Mouse (Mus musculus): ENCODE measurements around the gene Zdhhc18.
"Not testable (repeated sequence)": the region's sequence is repeated elsewhere in the genome, so short reads cannot be mapped to it uniquely, and the experiment has no call there.

Gene Zdhhc18

DNA sequence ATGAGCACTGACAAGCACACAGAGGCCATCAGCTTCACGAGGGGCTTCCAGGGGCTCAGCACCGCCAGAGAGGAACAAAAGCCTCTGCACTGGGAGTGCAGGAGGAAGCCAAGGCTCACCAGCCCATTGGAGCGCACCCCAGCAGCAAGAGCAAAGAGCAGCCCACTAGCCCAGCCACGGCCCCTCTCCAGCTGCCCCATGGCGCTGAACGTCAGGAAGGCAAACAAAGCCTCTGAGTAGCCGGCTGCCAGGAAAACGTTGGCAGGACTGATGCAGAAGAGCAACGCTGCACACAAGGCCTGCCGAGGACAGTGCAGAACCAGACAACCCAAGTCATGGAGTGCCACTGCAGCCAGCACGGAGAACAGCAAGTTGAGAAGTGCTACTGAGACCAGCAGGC, 15.2 kb upstream of the Zdhhc18 start:
- DNase-seq (ENCODE audit: low read depth) = no peak

DNA sequence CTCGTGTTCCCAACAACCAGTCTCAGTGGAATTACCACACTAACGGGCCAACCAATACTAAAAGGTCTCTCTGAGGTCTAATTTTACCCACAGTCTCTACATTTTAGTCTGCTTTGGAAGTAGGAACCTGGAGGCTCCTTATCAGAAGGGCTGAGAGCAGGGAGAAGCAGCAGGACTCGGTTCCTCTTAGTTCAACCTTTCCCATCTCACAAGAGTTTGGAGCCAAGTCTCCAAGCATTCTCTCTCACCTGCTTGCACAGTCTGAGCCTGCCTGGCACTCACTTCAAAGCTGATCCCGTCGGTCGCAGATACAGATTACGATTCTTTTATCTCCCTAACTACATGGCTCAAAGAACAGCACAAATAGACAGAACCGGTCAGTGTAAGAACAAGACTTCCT, 13.0 kb upstream of the Zdhhc18 start:
- no peak for DNase-seq (ENCODE audit: low read depth)

DNA sequence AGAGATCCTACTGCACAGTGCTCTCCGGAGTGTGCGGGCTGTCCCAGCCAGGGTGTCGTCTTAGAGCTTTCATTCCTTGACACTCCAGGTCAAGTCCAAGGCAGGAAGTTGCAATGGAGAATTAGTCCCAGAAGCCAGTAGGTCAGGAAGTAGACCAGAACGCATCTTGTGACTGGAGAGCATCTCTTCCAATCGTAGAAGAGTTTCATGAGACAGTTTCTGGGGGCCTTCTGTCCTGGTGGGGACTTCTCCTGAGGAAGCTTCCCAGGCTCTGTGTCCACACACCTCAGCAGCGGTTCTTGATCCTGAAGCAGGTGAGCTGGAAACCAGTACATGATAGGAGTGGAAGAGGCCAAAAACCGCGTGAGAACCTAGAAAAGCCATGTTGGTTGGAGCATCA, 12.5 kb upstream of the Zdhhc18 start:
- no peak for DNase-seq (ENCODE audit: low read depth)

DNA sequence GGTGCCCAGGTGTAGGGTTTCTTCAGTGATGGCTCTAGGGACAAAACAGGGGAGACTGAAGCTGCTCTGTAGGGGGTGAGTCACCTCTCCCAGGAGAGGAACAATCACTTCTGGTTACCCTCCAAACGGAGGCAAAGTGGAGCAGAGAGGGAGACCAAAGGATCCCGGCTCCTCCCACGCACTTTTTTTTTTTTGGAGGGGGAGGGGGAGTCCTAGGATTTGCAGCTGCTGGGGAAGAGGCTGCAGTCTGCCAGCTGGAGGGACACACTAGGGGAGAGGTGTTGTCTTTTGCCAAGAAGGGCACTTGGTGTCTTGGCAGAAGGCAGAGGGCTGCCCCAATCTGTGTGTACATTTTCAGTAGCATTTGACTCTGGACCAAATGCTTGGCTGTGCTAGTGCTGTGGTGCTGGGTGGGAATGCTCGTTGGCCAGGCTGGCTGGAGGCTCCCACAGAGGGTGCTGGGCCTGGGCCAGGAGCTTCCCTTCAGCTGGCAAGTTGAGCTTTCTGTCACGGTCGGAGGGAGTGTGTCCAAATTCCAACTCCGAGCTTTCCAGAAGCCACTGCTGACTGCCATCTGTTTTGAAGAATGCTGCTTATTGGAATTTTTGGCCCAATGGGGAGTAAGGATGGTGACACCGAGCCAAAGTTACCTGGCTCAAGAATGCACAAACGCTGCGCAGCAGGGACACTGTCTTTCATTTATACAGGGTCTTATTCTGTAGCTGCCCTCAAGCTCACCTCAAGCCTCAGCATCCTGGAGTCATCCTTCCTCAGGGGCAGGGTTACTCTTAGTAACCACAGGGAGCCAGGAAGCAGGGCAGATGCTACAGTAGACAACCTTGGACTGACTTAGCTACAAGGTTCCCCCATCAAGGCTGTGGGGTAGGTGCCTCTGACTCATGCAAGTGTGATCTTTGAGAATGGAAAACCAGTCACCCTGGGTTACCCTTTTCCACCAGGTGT, 10.5 kb upstream of the Zdhhc18 start:
- peak; percentile 80 for DNase-seq (ENCODE audit: low read depth)

DNA sequence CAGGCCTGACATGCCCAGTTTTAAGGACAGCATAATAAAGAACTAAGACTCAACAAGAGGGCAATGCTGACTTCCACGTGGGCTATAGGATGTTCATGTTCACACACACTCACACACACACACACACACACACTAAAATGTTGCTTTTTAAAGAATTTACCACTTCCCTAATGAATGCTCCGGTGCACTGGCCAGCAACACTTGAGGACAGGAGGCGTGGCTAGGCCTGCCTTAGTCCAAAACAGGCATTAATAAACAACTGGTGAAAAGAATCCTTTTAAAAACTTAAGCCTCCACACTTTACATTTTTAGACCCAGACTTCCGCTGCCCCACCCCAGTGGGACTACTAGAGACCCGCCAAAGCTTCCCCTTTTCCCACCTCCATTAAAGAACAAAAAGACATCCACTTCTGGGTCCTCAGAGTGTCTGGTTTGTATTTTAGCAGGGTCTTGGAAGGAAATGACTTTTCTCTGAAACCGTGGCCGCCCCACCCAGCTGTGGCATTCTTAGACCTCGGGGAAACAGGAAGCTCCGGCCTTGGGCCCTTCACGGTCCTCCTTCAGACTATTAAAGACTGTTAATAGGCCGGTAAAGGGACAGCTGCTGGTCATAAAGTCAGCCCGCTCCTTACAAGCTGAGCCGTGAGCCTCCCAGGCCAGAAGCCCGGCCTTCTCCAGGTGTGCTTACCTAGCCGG, 9.7 kb upstream of the Zdhhc18 start:
- peak; percentile 93 for DNase-seq (ENCODE audit: low read depth)

DNA sequence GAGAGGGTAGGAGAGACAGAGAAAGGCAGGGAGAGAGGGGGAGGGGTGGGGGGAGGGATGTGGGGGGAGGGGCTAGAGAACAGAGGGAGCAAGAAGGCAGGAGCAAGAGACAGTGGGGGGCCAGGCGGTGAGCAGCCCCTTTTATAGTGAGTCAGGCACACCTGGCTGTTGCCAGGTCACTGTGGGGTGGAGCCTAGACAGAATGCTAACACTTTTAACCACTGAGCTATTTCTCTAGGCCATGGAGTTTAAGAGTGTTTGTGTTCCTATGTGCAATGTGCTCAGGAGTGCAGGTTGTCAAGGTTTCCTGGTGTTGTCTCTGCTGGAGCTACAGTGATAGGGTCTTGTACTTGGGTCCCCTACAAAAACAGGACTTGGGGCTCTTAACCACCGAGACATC, 8.8 kb upstream of the Zdhhc18 start:
- no peak for DNase-seq (ENCODE audit: low read depth)

DNA sequence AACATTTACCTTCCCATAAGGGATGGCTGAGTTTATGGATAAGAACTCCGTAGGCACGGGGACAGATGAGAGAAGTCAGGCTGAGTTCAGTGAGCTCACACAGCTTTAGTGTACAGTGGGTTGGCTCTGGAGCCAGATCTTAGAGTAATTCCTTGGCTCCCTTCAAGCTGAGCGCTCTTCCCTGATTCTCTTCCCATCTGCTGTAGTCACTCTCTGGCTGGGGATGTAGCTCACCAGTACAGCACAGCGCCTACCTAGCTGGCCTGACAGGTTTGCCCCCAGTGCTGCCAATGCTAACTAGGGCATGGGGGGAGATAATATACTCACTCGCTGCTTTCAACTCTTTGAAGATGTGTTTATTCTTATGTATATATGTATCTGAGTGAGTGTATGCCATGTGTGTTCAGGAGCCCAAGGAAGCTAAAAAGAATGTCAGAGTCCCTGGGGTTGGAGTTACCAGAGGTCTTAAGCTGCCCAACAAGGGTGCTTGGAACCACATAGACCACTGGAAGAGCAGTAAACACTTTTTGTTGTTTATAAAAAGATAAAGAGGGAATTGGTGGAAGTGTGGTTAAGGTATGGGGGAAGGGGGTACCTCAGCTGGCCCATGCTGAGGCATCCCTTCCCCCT, 8.0 kb upstream of the Zdhhc18 start:
- no peak for DNase-seq (ENCODE audit: low read depth)

DNA sequence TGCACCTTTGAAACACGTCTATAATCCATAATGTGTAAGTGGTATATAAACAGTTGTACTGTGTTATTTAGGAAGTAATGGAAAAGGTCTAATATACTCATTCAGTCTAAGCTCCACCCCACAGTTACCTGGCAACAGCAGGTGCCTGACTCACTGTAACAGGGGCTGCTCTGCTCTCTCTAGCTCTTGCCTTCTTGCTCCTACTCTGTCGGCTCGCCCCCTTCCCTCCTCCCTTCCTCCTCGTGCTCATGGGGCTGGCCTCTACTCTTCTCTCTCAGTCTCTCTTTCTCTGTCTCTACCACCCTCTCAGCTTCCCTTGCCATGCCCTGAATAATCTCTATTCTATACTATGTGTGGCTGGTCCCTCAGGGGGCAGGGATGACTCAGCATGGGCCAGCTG, 7.0 kb upstream of the Zdhhc18 start:
- DNase-seq (ENCODE audit: low read depth) = no peak

DNA sequence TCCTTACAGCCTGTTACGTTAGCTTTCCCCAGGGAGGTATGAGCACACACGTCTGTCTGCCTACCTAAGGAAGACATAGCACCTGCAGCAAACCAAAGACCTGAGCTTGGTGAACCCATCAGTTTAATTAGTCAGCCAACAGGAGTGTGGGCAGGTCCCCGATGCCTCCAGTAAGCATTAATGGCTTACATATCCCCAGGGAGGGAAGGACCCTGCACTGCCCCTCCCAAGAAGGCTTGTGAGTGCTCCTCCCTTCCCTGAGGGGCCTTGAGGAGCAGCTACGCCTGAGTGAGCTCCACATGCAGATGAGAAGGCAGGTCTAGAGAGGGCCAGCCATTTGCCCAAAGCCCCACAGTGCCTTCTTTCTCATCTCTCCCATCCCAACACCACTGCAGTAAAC, 6.3 kb upstream of the Zdhhc18 start:
- no peak for DNase-seq (ENCODE audit: low read depth)

DNA sequence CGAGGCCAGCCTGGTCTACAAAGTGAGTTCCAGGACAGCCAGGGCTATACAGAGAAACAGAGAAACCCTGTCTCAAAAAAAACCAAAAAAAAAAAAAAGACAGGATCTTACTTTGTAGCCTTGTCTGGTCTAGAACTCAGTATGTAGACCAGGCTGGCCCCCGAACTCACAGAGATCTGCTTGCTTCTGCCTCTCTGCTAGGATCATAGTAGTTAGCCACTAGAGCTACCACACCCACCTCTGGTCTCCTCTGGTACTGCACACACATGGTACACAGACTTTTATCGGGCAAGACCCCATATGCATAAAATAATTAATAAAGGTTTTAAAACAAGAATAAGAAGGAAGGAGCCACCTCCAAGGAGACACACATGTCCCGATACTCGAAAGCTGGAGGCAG, 4.1 kb upstream of the Zdhhc18 start:
- not testable (repeated sequence) for DNase-seq (ENCODE audit: low read depth)

DNA sequence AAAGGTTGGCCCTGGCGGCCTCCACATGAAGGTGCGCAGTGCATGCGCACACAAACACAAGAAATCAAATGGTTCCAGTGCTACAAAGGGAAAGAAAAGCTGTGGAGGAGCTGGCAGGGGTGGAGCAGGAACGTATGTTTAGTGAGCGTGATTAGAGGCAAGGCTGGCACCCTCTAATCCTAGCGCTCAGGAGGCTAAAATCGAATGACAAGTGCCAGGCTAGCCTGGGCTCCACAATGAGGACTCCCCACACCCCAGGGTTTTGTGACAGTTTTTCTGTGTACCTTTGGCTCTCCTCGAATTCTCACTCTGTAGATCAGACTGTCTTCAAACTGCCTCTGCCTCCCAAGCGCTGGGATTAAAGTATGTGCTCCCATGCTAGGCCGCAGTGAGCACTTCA, 2.8 kb upstream of the Zdhhc18 start:
- DNase-seq (ENCODE audit: low read depth) = no peak

DNA sequence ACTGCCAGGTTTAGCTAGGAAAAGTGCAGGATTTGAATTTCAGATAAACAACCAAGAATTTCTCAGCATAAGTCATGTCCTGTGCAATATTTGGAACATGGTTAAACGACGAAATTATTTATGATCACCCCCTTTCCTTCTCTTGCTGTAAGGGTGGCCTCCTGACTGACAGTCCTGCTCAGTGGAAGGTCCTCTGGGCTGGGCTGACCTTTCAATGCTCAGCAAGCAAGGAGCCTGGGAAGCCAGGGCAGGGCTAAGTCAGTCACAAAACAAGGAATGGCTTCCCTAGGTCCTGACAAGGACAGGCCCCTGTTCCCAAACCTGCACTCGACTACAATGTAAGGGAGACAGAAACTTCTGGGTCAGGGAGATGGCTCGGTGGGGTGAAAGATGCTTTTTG, 2.0 kb upstream of the Zdhhc18 start:
- DNase-seq (ENCODE audit: low read depth) = no peak

DNA sequence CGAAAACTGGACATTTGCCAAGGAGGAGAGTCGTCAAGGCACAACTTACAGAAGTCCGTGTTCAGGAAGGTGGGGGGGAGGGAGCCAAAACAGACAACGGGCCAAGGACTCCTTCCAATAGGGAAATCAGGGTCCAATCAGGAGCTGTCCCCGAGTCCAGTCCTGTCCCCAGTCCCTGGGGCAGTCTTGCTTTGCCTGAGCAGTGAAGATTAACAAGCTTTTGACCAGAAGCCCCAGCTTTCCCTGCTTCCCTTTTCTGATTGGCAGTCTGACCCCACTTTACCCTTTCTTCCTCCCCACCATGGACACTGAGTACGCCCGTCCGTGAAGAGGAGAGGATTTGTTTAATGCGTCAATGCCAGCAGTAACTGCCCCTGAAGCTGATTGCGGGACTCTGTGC, 1.5 kb upstream of the Zdhhc18 start:
- no peak for DNase-seq (ENCODE audit: low read depth)

DNA sequence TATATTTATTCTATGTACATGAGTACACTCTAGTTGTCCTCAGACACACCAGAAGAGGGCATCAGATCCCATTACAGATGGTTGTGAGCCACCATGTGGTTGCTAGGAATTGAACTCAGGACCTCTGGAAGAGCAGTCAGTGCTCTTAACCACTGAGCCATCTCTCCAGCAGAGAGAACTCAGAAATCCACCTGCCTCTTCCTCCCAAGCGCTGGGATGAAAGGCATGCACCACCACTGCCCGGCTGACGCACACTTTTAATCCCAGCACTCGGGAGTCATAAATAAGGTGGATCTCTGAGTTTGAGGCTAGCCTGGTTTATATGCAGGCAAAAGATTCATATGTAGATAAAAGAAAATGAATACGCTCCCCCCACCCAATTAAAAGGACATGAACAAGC, 490 bp downstream of the Zdhhc18 start:
- DNase-seq (ENCODE audit: low read depth) = not testable (repeated sequence)

DNA sequence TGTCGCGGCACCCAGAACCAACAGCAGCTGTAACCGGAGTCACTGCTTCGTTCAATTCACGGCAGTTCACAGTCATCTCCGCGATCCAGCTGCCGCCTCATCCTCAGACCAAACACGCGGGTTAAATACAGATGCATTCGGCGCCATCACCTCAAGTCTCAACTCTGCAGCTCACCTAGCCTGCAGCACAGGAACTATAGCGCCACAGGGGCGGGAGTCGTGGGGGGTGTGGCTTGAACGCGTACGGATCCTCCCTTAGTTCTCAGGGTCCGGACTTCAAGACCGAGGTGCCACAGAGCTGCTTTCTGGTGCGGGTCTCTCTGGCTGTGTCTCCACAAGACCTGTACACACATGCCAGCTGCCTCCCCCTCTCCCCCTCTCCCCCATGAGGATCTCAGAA, 4.3 kb downstream of the Zdhhc18 start:
- no peak for DNase-seq (ENCODE audit: low read depth)

DNA sequence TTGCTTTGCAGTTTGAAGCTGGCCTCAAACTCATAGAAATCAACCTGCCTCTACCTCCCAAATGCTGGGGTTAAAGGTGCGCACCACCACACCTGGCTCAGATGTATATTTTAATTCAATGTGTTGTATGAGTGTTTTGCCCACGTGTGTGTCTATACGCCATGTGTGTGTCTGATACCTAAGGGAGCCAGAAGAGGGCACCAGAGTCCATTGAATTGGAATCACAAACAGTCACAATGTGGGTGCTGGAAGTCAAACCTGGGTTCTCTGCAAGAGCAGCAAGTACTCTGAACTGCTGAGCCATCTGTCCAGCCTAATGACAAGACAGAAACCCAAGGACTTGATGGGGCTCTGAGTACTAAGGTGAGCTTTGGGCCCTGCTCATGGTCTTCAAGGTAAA, 4.8 kb downstream of the Zdhhc18 start:
- DNase-seq (ENCODE audit: low read depth) = no peak

DNA sequence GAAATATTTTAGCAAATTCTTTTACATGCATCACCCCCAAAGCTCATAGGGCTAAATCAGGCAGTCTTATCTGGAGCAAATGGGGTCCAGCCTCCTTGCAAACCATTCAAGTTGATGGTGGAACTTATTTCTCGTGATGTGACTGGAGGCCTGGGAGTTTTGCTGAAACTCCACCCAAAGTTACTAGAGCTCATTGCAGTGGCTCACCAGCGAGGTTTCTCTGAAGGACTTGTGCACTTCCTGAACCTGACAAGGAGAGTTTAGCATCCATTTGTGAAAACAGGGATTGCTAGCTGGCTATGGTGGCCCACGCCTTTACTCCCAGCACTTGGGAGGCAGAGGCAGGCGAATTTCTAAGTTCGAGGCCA, 15.9 kb downstream of the Zdhhc18 start:
- DNase-seq (ENCODE audit: low read depth) = no peak

DNA sequence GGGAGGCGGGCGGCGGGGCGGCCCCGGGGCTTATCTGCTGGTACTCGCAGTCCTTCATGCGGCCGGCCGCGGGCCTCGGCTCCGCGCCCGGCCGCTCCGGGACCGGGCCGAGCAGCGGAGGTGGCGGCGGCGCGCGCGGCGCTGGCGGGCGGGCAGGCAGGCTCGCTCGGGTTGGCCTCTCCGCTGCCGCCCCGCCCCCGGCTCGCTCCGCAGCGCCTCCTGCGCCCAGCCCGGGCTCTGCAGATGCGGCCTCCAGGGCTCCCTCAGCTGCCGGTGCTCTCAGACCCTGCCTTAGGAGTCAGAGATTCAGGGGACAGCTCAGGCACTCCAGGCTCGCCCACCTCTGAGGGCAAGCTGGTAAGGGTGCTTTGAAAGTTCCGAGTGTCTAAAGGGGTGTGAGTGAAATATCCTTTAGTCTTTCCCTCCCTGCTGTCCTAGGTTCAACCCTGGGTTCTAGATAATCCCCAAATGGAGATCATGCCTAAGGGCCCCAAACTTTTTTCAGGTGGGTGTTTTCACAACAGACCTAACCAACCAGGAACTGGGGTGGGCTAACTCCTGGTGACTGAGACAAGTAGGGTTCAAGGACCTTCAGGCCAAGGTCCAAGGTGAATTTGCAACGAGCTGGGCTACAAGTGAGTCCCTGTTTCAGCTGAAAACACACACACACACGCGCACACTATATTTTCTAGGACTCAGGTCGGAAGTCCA, 16.5 kb downstream of the Zdhhc18 start:
- DNase-seq (ENCODE audit: low read depth) = peak; percentile 72

DNA sequence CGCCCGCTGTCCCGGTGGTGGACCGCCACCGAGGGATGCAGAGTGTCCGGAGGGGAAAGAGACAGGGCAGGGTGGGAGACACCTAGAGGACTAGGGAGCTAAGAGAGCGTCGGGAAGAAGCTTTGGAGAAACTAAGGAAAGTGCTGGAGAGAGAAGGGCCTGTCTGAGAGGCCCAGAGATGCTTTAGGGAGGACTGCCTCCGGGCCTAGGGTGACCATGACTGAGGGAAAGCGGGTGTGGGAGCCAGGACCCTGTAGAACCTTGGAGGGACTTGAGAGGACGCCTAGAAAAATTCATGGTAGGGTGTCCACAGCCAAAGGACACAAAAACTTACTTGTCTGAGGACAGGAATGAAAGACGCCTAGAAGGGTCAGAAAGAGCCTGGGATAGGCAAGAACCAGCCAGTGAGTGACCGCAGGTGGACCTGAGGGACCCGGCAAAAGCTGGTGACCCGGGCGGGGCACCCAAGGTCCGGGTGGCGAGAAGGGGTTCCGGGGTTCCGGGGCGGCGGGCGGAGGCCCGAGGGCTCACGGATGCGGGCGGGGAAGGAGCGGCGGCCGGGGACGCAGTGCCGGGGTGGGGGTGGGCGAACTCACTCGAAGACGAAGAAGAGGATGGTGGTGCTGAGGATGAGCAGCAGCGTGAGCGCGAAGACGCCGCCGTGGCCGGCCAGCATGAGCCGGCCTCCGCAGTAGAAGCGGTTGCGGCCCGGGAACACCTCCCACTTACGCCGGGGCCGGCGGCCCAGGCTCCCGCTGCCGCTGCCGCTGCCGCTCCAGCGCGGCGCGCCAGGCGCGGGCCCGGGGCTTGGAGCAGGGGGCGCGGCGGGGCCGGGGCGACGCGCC, 17.2 kb downstream of the Zdhhc18 start:
- no peak for DNase-seq (ENCODE audit: low read depth)

DNA sequence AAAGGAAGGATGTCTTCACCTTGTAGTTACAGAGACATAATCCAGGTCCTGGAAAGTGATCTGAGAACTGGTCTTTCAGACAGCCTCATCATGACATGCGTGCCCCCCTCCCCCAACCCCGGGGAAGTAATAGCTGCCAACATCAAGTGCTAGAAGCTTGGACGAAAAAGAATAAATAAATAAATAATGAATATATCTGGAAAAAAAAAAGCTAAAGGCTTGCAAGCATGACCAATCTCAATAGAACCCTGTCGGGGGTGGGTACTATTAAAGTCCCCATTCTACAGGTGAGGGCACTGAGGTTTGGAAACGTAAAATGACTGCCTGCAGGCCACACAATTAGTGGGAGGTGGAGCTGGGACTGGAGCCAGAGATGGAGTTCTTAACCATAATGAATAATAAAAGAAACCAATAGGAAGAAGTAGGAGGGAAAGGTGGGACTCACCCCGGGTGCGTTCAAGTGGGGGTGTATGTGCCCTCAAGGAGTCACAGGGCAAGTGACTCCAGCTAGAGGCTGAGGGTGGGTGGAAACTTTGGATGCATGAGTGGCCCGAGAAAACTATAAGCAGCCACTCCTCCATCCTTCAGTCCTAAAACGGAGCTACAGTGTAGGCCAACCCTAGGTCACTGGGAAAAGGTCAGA, 18.1 kb downstream of the Zdhhc18 start:
- DNase-seq (ENCODE audit: low read depth) = peak; percentile 74
